Mouse (Mus musculus): Measurements from ENCODE around the gene Bhlhb9.
"Not testable (repeated sequence)": the region's sequence is repeated elsewhere in the genome, so short reads cannot be mapped to it uniquely, and the experiment has no call there.

GRCm38 (mm10) chrX:135795591-135796304 lies 1.6 kb upstream of the Bhlhb9 start:
- TF ChIP-seq CTCF (IDR thresholded peaks at IDR 0.05; ENCODE audit: extremely low read depth, insufficient read length, insufficient replicate concordance, low read depth, low read length); POLR2A (IDR thresholded peaks at IDR 0.05; ENCODE audit: low read depth, low read length): not testable (repeated sequence)

Measured in small intestine, adult 2 months (tissue).